Mouse (Mus musculus): ENCODE measurements around the gene Usf2. TPM values are rescaled to one million over a fixed set of nuclear protein-coding genes. Genes with fewer than 3 reads are reported as not detected.

Usf2 gene
- polyA plus RNA-seq, 1 experiment from 2014 or later: 21.7 TPM

DNA sequence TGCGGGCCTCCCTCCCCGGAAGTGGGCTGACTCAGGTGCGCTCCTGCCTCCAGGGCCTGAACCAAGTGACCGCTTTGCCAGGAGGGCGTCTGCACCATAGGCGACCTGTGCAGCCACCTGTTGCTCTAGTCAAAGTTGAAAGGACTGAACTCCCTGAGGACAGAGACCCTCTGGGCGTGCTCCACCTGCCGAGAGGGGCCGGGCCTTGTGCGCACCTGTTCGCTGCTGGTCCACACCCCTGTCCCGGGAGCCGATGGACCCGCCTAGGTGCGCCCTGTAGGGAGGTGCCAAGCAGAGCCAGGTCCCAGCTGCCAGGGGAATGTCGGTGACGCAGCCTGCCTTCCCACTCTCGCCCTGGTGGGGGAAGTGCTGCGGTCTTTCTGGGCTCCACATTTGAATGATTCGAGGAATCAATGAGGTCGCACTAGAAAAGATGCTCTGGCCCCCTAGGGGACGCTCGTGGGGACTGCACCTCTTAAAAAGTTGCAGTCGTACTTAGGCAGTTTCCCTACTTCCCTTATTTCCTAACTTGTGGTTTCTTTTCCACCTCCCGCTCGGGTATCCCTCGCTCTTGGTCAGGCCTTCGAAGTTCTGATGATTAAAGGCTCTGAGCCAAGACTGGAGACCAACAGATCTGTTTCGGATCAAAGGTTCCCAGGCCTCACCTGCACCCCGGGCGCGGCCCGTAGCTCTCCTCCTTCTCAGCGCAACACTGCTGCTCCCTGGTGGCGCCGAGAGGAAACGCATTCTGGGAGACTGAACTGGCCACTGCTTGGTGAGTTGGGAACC, 17.1 kb upstream of the Usf2 start, which contains the start of gene Fam187b:
Gene Fam187b (plus strand): TSS at position 290 of the 789 bp plus-strand sequence.
- H3K27me3 ChIP-seq (ENCODE audit: control insufficient read depth, insufficient read depth, low read length): peaks cover 12% of the 10 kb centered on the region
- ATAC-seq (ENCODE audit: low FRiP score) (peak; percentile 83), DNase-seq (ENCODE audit: low spot score, missing footprints) (peak; percentile 99)
- no peak within 1 kb of the TSS for H3K27ac ChIP-seq (ENCODE audit: low read depth, low read length)
- no peaks in the 10 kb centered on the region for H3K36me3 ChIP-seq (ENCODE audit: control insufficient read depth, insufficient read depth, low read length)
- no peaks in the 10 kb centered on the region for H3K9me3 ChIP-seq (ENCODE audit: control insufficient read depth, low read length)
- peak within 1 kb of the TSS; percentile 38 for H3K4me3 ChIP-seq (ENCODE audit: low read depth, low read length)
- H3K9ac ChIP-seq (ENCODE audit: low read length): peak within 1 kb of the TSS; percentile 59
- peak within 1 kb of the TSS; percentile 68 for H3K4me2 ChIP-seq
- peaks cover 10% of the 10 kb centered on the region; the same call in 1 of the 2 replicates for H3K4me1 ChIP-seq (ENCODE audit: control insufficient read depth, insufficient read depth, low read length)
- WGBS: 0% methylated on average over 36 of the region's 37 CpGs

DNA sequence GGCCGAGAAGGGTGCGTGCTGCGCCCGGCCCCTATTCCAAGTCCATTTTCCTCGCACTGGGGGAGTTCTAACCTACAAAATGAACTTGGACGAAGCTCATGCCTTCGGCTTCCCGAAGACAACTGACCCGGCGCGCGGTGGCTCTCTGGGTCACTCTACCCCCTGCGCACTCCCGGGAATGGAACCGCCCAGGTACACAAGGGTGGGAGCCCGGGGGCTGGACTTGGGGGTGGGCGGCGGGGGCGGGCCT, 16.6 kb upstream of the Usf2 start, which contains the start of gene Lsr:
Gene Lsr (minus strand): TSS at position 214 of the 250 bp plus-strand sequence.
- Histone ChIP-seq H3K4me2 (peak within 1 kb of the TSS; percentile 68), H3K9me3 (ENCODE audit: control insufficient read depth, low read length) (no peaks in the 10 kb centered on the region), H3K36me3 (ENCODE audit: control insufficient read depth, insufficient read depth, low read length) (no peaks in the 10 kb centered on the region), H3K4me1 (ENCODE audit: control insufficient read depth, insufficient read depth, low read length) (peaks cover 10% of the 10 kb centered on the region; the same call in 1 of the 2 replicates), H3K9ac (ENCODE audit: low read length) (peak within 1 kb of the TSS; percentile 59), H3K27me3 (ENCODE audit: control insufficient read depth, insufficient read depth, low read length) (peaks cover 12% of the 10 kb centered on the region), H3K4me3 (ENCODE audit: low read depth, low read length) (peak within 1 kb of the TSS; percentile 38), H3K27ac (ENCODE audit: low read depth, low read length) (no peak within 1 kb of the TSS)
- 2% methylated on average over 19 of the region's 19 CpGs for WGBS
- DNase-seq (ENCODE audit: low spot score, missing footprints): peak; percentile 91
- peak; percentile 70; the same call in 1 of the 2 replicates for ATAC-seq (ENCODE audit: low FRiP score)

DNA sequence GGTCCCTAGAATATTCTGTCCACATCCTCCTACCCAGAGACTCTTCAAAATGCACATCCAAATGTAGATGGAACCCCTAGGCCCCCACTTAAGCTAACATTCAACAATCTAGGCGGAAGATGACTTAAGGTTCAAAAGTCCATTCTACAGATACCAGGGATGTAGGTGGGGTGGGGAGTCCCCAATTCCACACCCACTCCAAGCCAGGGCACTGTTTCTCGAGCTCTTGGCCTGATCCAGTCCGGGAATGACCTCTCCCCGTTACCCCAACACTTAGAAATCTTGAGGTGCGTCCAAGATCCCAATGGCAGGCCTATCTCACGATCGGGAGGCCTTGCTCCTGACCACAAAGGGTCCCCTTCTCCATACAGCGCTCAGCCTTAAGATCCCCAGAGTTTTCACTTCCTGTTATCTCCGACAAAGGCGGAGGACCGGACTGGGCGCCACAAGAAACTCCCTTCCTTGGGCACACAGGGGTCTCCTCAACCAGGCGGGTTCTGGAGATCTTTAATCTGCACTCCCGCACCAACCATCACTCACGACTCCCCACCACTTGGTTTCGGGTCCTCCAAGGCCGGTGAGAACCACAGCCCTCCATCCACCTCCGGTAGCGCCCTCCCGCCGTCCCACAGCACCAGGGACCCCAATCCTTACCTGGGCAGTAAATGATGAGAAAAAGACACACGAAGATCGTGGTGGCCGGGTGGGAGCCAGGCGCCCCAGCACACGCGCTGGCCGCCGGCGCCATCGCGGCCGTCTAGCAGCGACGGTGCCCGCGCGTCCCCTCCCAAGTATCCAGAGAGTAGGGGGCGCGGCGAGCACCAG, 16.0 kb upstream of the Usf2 start:
- WGBS: 3% methylated on average over 41 of the region's 41 CpGs
- peaks cover 10% of the 10 kb centered on the region; the same call in 1 of the 2 replicates for H3K4me1 ChIP-seq (ENCODE audit: control insufficient read depth, insufficient read depth, low read length)
- peak; percentile 40 for ATAC-seq (ENCODE audit: low FRiP score)
- H3K4me3 ChIP-seq (ENCODE audit: low read depth, low read length): peak overlapping the region; percentile 38
- peaks cover 12% of the 10 kb centered on the region for H3K27me3 ChIP-seq (ENCODE audit: control insufficient read depth, insufficient read depth, low read length)
- DNase-seq (ENCODE audit: low spot score, missing footprints): peak; percentile 91
- peak overlapping the region; percentile 59 for H3K9ac ChIP-seq (ENCODE audit: low read length)
- no peaks in the 10 kb centered on the region for H3K9me3 ChIP-seq (ENCODE audit: control insufficient read depth, low read length)
- no peak overlapping the region for H3K27ac ChIP-seq (ENCODE audit: low read depth, low read length)
- peak overlapping the region; percentile 68 for H3K4me2 ChIP-seq
- H3K36me3 ChIP-seq (ENCODE audit: control insufficient read depth, insufficient read depth, low read length): no peaks in the 10 kb centered on the region

DNA sequence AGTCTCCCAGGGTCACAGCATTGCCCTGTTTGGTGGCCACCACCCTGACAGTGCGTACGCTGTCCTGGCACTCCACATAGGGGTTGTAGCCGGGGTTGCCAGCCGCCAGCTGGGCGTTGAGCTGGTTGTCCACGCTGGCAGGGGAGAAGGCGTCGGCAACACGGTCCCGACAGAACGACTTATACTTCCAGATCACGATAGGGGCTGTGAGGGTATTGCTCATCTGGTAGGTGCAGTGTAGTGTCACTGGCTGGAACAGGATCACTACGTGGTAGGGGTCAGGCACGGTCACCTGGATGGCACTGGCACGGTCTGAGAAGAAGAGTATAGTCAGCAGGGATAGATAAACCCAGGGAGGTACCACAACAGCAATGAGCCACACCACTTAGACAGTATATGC, 15.3 kb upstream of the Usf2 start:
- WGBS: 90% methylated on average over 15 of the region's 15 CpGs
- peak; percentile 84 for DNase-seq (ENCODE audit: low spot score, missing footprints)
- no peak overlapping the region for H3K4me3 ChIP-seq (ENCODE audit: low read depth, low read length)
- peaks cover 10% of the 10 kb centered on the region; the same call in 1 of the 2 replicates for H3K4me1 ChIP-seq (ENCODE audit: control insufficient read depth, insufficient read depth, low read length)
- H3K36me3 ChIP-seq (ENCODE audit: control insufficient read depth, insufficient read depth, low read length): no peaks in the 10 kb centered on the region
- no peaks in the 10 kb centered on the region for H3K9me3 ChIP-seq (ENCODE audit: control insufficient read depth, low read length)
- no peak for ATAC-seq (ENCODE audit: low FRiP score)
- H3K4me2 ChIP-seq: no peak overlapping the region
- H3K27me3 ChIP-seq (ENCODE audit: control insufficient read depth, insufficient read depth, low read length): peaks cover 12% of the 10 kb centered on the region
- H3K27ac ChIP-seq (ENCODE audit: low read depth, low read length): no peak overlapping the region
- no peak overlapping the region for H3K9ac ChIP-seq (ENCODE audit: low read length)

DNA sequence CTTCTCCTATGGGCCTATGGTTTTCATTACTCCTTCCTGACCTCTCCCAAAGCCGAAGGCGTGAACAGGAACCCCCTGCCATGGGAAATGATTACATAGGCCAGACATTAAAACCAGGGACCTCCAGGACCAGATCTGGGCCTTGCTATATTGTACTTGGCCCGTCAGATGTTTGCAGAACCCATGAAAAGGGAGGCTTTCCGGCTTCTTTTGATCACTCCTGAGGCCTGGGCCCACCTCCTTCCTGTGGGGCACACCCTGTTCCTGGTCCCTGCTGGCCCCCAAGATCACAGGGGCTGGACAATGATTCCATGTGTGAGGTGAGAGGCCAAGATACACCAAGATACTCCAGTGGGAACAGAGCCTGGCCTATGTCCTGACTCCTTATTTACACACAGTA, 12.6 kb upstream of the Usf2 start:
- H3K9me3 ChIP-seq (ENCODE audit: control insufficient read depth, low read length): no peaks in the 10 kb centered on the region
- no peak overlapping the region for H3K4me2 ChIP-seq
- H3K36me3 ChIP-seq (ENCODE audit: control insufficient read depth, insufficient read depth, low read length): no peaks in the 10 kb centered on the region
- ATAC-seq (ENCODE audit: low FRiP score): no peak
- no peak for DNase-seq (ENCODE audit: low spot score, missing footprints)
- 85% methylated on average over 4 of the region's 4 CpGs for WGBS
- no peak overlapping the region for H3K27ac ChIP-seq (ENCODE audit: low read depth, low read length)
- peaks cover 10% of the 10 kb centered on the region; the same call in 1 of the 2 replicates for H3K4me1 ChIP-seq (ENCODE audit: control insufficient read depth, insufficient read depth, low read length)
- H3K9ac ChIP-seq (ENCODE audit: low read length): no peak overlapping the region
- no peak overlapping the region for H3K4me3 ChIP-seq (ENCODE audit: low read depth, low read length)
- peaks cover 12% of the 10 kb centered on the region for H3K27me3 ChIP-seq (ENCODE audit: control insufficient read depth, insufficient read depth, low read length)

DNA sequence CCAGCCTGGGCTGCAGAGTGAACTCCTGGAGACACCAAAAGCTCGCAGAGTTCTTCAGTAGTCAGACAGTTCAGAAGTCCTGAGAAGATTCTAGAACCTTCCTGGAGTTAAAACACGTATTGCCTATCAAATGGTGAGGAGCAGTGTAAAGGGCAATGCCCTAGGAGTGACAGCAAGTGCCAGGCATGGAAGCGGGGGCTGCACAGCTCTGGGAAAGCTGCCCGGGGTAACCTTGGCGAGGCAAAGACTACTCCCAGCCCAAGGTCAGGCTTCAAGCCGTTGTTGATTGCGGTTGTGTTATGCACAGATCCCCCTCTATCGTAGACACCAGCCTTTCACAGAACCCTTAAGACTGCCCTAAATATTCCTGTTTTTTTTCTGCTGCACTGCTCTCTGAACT, 12.0 kb upstream of the Usf2 start:
- ATAC-seq (ENCODE audit: low FRiP score) (no peak), DNase-seq (ENCODE audit: low spot score, missing footprints) (no peak)
- 94% methylated on average over 8 of the region's 8 CpGs for WGBS
- Histone ChIP-seq H3K4me2 (no peak overlapping the region), H3K36me3 (ENCODE audit: control insufficient read depth, insufficient read depth, low read length) (no peaks in the 10 kb centered on the region), H3K4me1 (ENCODE audit: control insufficient read depth, insufficient read depth, low read length) (peaks cover 10% of the 10 kb centered on the region; the same call in 1 of the 2 replicates), H3K4me3 (ENCODE audit: low read depth, low read length) (no peak overlapping the region), H3K9ac (ENCODE audit: low read length) (no peak overlapping the region), H3K27ac (ENCODE audit: low read depth, low read length) (no peak overlapping the region), H3K9me3 (ENCODE audit: control insufficient read depth, low read length) (no peaks in the 10 kb centered on the region), H3K27me3 (ENCODE audit: control insufficient read depth, insufficient read depth, low read length) (peaks cover 12% of the 10 kb centered on the region)

DNA sequence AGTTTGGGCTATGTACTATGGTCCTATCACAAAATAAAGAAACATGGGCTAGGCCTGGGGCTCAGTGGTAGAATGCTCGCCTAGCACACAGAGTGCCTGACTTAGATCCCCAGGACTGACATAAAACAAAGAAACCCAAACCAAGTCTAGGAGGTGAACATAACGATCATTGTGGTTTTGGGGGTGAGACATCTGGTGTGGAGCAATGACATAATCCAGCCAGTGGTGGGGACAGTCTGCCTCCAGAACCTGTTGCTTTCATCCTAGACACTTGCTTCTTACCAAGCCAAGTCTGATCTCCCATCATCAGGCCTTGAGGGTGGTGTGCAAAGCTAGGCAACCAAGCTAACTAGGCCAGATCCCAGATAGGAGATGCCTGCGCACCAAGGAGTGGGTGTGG, 10.1 kb upstream of the Usf2 start:
- Histone ChIP-seq H3K9ac (ENCODE audit: low read length) (no peak overlapping the region), H3K4me1 (ENCODE audit: control insufficient read depth, insufficient read depth, low read length) (no peaks in the 10 kb centered on the region), H3K9me3 (ENCODE audit: control insufficient read depth, low read length) (no peaks in the 10 kb centered on the region), H3K27ac (ENCODE audit: low read depth, low read length) (no peak overlapping the region), H3K36me3 (ENCODE audit: control insufficient read depth, insufficient read depth, low read length) (no peaks in the 10 kb centered on the region), H3K27me3 (ENCODE audit: control insufficient read depth, insufficient read depth, low read length) (no peaks in the 10 kb centered on the region), H3K4me3 (ENCODE audit: low read depth, low read length) (no peak overlapping the region), H3K4me2 (no peak overlapping the region)
- WGBS: 82% methylated on average over 3 of the region's 3 CpGs
- no peak for ATAC-seq (ENCODE audit: low FRiP score)
- DNase-seq (ENCODE audit: low spot score, missing footprints): peak; percentile 8

DNA sequence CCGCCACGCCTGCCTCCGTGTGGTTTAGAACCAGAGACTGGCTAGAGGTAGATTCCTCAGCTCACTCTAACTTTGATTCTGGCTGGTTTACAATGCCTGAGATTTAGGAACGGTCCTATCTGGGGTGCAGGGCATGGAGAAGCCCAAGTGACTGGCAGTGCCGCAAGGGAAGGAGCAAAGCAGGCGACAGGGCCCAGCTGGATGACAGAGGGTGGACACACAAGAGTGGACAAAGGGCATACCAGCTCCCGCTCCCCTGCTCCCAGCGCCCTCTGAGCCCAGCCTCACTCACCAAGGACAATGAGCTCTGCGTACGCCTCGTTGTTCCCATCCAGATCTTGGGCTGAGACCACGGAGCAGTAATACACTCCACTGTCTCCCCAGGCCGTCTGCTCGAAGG, 9.1 kb upstream of the Usf2 start:
- no peak overlapping the region for H3K27ac ChIP-seq (ENCODE audit: low read depth, low read length)
- H3K4me2 ChIP-seq: no peak overlapping the region
- H3K4me3 ChIP-seq (ENCODE audit: low read depth, low read length): no peak overlapping the region
- 74% methylated on average over 14 of the region's 14 CpGs for WGBS
- H3K9ac ChIP-seq (ENCODE audit: low read length): no peak overlapping the region
- no peaks in the 10 kb centered on the region for H3K9me3 ChIP-seq (ENCODE audit: control insufficient read depth, low read length)
- DNase-seq (ENCODE audit: low spot score, missing footprints) (no peak), ATAC-seq (ENCODE audit: low FRiP score) (no peak)
- H3K36me3 ChIP-seq (ENCODE audit: control insufficient read depth, insufficient read depth, low read length): no peaks in the 10 kb centered on the region
- no peaks in the 10 kb centered on the region for H3K4me1 ChIP-seq (ENCODE audit: control insufficient read depth, insufficient read depth, low read length)
- no peaks in the 10 kb centered on the region for H3K27me3 ChIP-seq (ENCODE audit: control insufficient read depth, insufficient read depth, low read length)

DNA sequence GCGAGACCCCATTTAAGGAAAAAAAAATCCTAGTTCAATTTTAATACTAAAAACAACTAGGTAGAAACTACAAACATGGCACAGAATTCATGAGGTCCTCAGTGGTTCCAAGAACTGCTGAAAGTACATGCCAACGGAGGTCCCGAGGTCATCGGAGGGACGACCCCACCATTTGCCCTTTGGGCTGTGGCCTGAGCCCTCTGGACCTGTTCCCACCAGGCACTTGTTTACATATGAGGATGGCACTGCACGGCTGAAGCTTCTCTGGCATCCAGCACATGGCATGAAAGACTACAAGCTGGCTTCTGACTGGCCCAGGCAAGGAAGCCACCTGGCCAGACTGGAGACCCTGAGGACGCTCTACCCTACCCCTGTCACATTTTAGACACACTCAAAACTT, 7.8 kb upstream of the Usf2 start:
- Histone ChIP-seq H3K36me3 (ENCODE audit: control insufficient read depth, insufficient read depth, low read length) (0 out of 2 replicates have a peak, but pooled peaks cover under 1% of the 10 kb centered on the region), H3K27ac (ENCODE audit: low read depth, low read length) (no peak overlapping the region), H3K4me1 (ENCODE audit: control insufficient read depth, insufficient read depth, low read length) (no peaks in the 10 kb centered on the region), H3K27me3 (ENCODE audit: control insufficient read depth, insufficient read depth, low read length) (no peaks in the 10 kb centered on the region), H3K9me3 (ENCODE audit: control insufficient read depth, low read length) (no peaks in the 10 kb centered on the region), H3K4me3 (ENCODE audit: low read depth, low read length) (no peak overlapping the region), H3K9ac (ENCODE audit: low read length) (no peak overlapping the region), H3K4me2 (no peak overlapping the region)
- DNase-seq (ENCODE audit: low spot score, missing footprints) (no peak), ATAC-seq (ENCODE audit: low FRiP score) (no peak)
- 92% methylated on average over 7 of the region's 7 CpGs for WGBS

All from midbrain, embryonic 11.5 days (tissue).